ENCODE assay signal across 8 mouse cellular contexts in the genomic region with DNA sequence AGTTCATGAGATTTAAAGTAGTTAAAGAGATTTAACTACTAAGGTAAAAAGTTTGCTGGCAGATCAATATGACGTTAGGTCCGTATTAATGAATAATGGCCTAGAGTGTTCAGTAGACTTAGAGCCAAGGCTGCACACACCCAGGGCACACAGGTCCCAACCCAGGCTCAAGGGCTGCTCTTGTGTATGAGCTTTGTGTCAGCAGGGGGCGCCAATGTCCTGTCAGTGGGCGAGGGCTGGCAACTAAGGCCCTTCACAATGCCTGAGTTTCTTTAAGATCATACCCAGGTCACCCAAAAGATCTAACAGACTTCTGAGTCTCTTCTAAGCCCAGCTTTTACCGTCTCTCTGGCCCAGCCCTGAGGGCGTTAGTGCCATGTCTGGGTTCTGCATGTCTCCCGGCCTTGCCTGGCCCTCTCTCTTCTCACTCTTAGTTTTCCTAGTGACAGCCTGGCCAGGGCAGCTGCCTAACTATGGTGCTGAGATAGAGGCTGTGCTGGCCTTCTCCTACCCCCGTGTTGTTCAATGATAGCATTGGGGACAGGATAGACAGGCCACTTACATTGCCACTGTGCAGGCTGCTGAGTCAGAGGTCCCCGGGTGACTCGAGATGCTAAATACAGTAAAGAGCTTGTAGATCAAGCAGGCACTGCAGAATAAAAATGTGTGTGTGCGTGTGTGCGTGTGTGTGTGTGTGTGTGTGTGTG. TPM values are rescaled to one million over a fixed set of nuclear protein-coding genes. Genes with fewer than 3 reads are reported as not detected.
DNase-seq lines count a peak whose midpoint lies in the region; ATAC-seq and TF ChIP-seq lines count a peak whose summit lies in the region.

No protein-coding gene starts in this region.

- peak; percentile 67 for DNase-seq in MEL (ENCODE audit: low read depth, low spot score)
- peak; percentile 63 to 74 for DNase-seq in cerebellum, adult 18-20 months
- peak; percentile 66 for DNase-seq in forebrain, postnatal 0 days
- DNase-seq in heart, postnatal 4 days, result peak; percentile 94
- peak; percentile 44 to 81 for DNase-seq in layer of hippocampus, adult 2 months (ENCODE audit: low spot score in 2 of 2)
- peak; percentile 90 for DNase-seq in lung, postnatal 0 days (ENCODE audit: low spot score)
- peak; percentile 48 for DNase-seq in right cerebral cortex, adult 18-20 months
- peak; percentile 82 for DNase-seq in urinary bladder, adult 2 months (ENCODE audit: low spot score)

- no peak overlapping the region for H3K4me3 ChIP-seq in MEL (ENCODE audit: control insufficient read depth in 1 of 2, insufficient read depth in 1 of 2, low read depth in 2 of 2, low read length in 2 of 2)
- no peak overlapping the region for H3K4me3 ChIP-seq in forebrain, postnatal 0 days (ENCODE audit: low read depth, low read length)
- H3K4me3 ChIP-seq in layer of hippocampus, adult 2 months, result no peak overlapping the region
- no peak overlapping the region for H3K4me3 ChIP-seq in lung, postnatal 0 days (ENCODE audit: low read depth, low read length)

- peaks cover 3 to 11% of the 10 kb centered on the region in 2 experiments for H3K27me3 ChIP-seq in MEL (ENCODE audit: control insufficient read depth in 1 of 2, insufficient read depth in 2 of 2, low read length in 2 of 2)
- H3K27me3 ChIP-seq in forebrain, postnatal 0 days (ENCODE audit: insufficient read depth, low read length), result no peaks in the 10 kb centered on the region
- H3K27me3 ChIP-seq in lung, postnatal 0 days (replicated peaks; ENCODE audit: insufficient read depth, low read length), result no peaks in the 10 kb centered on the region

- H3K79me2 ChIP-seq in MEL (ENCODE audit: control insufficient read depth, insufficient read depth, low read length, poor library complexity), result no peaks in the 10 kb centered on the region

- H3K9ac ChIP-seq in MEL (ENCODE audit: control insufficient read depth, low read depth, low read length, poor library complexity, severe bottlenecking), result no peak overlapping the region
- H3K9ac ChIP-seq in forebrain, postnatal 0 days, result no peak overlapping the region
- no peak overlapping the region for H3K9ac ChIP-seq in lung, postnatal 0 days (replicated peaks; ENCODE audit: low read depth)

- WGBS in forebrain, postnatal 0 days, result 43% methylated on average over 12 of the region's 12 CpGs
- 45% methylated on average over 12 of the region's 12 CpGs for WGBS in lung, postnatal 0 days

- no peak for TF ChIP-seq POLR2A in MEL (IDR thresholded peaks at IDR 0.05; ENCODE audit: control insufficient read depth in 1 of 2, insufficient read depth in 1 of 2, low read depth in 1 of 2, low read length in 2 of 2, poor library complexity in 1 of 2)

- TF ChIP-seq EP300 in MEL (IDR thresholded peaks at IDR 0.05; ENCODE audit: low read depth in 1 of 2, low read length in 2 of 2), result no peak
- no peak for TF ChIP-seq EP300 in lung, postnatal 0 days (IDR thresholded peaks at IDR 0.05)

- H3K36me3 ChIP-seq in MEL (ENCODE audit: control insufficient read depth in 1 of 2, insufficient read depth in 2 of 2, low read length in 2 of 2), result no peaks in the 10 kb centered on the region
- peaks cover 21% of the 10 kb centered on the region for H3K36me3 ChIP-seq in forebrain, postnatal 0 days (ENCODE audit: insufficient read depth)
- H3K36me3 ChIP-seq in lung, postnatal 0 days (ENCODE audit: insufficient read depth, low read length), result no peaks in the 10 kb centered on the region

- TF ChIP-seq RAD21 in MEL (IDR thresholded peaks at IDR 0.05; ENCODE audit: low read depth, low read length), result peak; percentile 70

- no peaks in the 10 kb centered on the region for H3K9me3 ChIP-seq in MEL (replicated peaks; ENCODE audit: insufficient read depth, low read length)
- H3K9me3 ChIP-seq in forebrain, postnatal 0 days (ENCODE audit: low read length), result no peaks in the 10 kb centered on the region
- H3K9me3 ChIP-seq in lung, postnatal 0 days (ENCODE audit: low read length), result no peaks in the 10 kb centered on the region

- no peak overlapping the region for H3K4me2 ChIP-seq in forebrain, postnatal 0 days (ENCODE audit: low read depth)
- no peak overlapping the region for H3K4me2 ChIP-seq in lung, postnatal 0 days (replicated peaks; ENCODE audit: low read depth, low read length)

- ATAC-seq in forebrain, postnatal 0 days, result peak; percentile 60; the same call in 1 of the 2 replicates
- peak; percentile 83 for ATAC-seq in lung, postnatal 0 days

- peak; percentile 62 to 75 (median 70) for TF ChIP-seq CTCF in MEL (IDR thresholded peaks at IDR 0.05 in 2 of 3, conservative IDR thresholded peaks at IDR 0.05 in 1 of 3; ENCODE audit: control insufficient read depth in 1 of 3, insufficient read depth in 1 of 3, low read depth in 2 of 3, low read length in 3 of 3, poor library complexity in 1 of 3, severe bottlenecking in 1 of 3)
- peak; percentile 81 for TF ChIP-seq CTCF in forebrain, postnatal 0 days (IDR thresholded peaks at IDR 0.05; ENCODE audit: low read depth)
- TF ChIP-seq CTCF in layer of hippocampus, adult 2 months (conservative IDR thresholded peaks at IDR 0.05), result peak; percentile 91
- TF ChIP-seq CTCF in lung, postnatal 0 days (IDR thresholded peaks at IDR 0.05), result peak; percentile 97

- no peaks in the 10 kb centered on the region for H3K4me1 ChIP-seq in MEL (ENCODE audit: control insufficient read depth in 1 of 2, insufficient read depth in 2 of 2, low read length in 2 of 2)
- H3K4me1 ChIP-seq in forebrain, postnatal 0 days (ENCODE audit: insufficient read depth), result no peaks in the 10 kb centered on the region
- no peaks in the 10 kb centered on the region for H3K4me1 ChIP-seq in lung, postnatal 0 days (ENCODE audit: insufficient read depth, low read depth, low read length)

- no peak overlapping the region for H3K27ac ChIP-seq in MEL (ENCODE audit: control insufficient read depth, low read depth, low read length)
- H3K27ac ChIP-seq in forebrain, postnatal 0 days (ENCODE audit: low read depth, low read length), result no peak overlapping the region
- no peak overlapping the region for H3K27ac ChIP-seq in layer of hippocampus, adult 2 months
- H3K27ac ChIP-seq in lung, postnatal 0 days (ENCODE audit: low read length), result no peak overlapping the region

TF ChIP-seq in MEL, 35 proteins besides CTCF, POLR2A, EP300 and RAD21:
- no peak for TF ChIP-seq GATA1 (IDR thresholded peaks at IDR 0.05; ENCODE audit: low read depth, low read length)
- no peak for TF ChIP-seq CHD1 (IDR thresholded peaks at IDR 0.05; ENCODE audit: low read depth, low read length)
- TF ChIP-seq ZC3H11A (IDR thresholded peaks at IDR 0.05; ENCODE audit: low read depth, low read length), result peak; percentile 44
- no peak for TF ChIP-seq USF1 (IDR thresholded peaks at IDR 0.05; ENCODE audit: low read depth, low read length)
- no peak for TF ChIP-seq JUND (IDR thresholded peaks at IDR 0.05; ENCODE audit: low read depth, low read length)
- peak; percentile 66 for TF ChIP-seq SMC3 (IDR thresholded peaks at IDR 0.05; ENCODE audit: low read depth, low read length)
- TF ChIP-seq TBP (IDR thresholded peaks at IDR 0.05; ENCODE audit: low read depth, low read length), result no peak

RNA-seq across cellular contexts. Expression of gene Serpinh1, which starts 20.1 kb away (rescaled TPM):
- total RNA-seq in MEL (2012; rRNA removed), result not detected in 2 replicates
- polyA plus RNA-seq in MEL (2012; ENCODE audit: insufficient read depth in 1 of 2, insufficient read length in 2 of 2, low read depth in 1 of 2, low replicate concordance in 2 of 2, missing spikeins in 1 of 2), result not detected
- 127 and 160 TPM in 2 replicates for total RNA-seq in forebrain, postnatal 0 days (2014; rRNA removed)
- polyA plus RNA-seq in forebrain, postnatal 0 days (2015; fragmentation: Nextera tagmentation; extraction: Ambion mirVana), result 117 and 121 TPM in 2 replicates
- total RNA-seq in heart, postnatal 4 days (2021), result 100 to 1,000 TPM; 557 to 601 TPM
- total RNA-seq in layer of hippocampus, adult 2 months (2021), result 10 to 100 TPM; 20.7 to 21.1 TPM
- polyA plus RNA-seq in lung, postnatal 0 days (2015; fragmentation: Nextera tagmentation; extraction: Ambion mirVana), result 579 and 666 TPM in 2 replicates
- polyA plus RNA-seq in urinary bladder, adult 2 months (2012; rRNA removed), result 473 and 550 TPM in 2 replicates

RNA-seq across cellular contexts. Expression of gene Gdpd5, which starts 48.3 kb away (rescaled TPM):
- total RNA-seq in MEL (2012; rRNA removed), result 0.15 and 0.23 TPM in 2 replicates
- polyA plus RNA-seq in MEL (2012; ENCODE audit: insufficient read depth in 1 of 2, insufficient read length in 2 of 2, low read depth in 1 of 2, low replicate concordance in 2 of 2, missing spikeins in 1 of 2), result under 1 TPM in 1 of 2 experiments, not detected in 1; 0.26 TPM
- 36.2 and 41.2 TPM in 2 replicates for total RNA-seq in forebrain, postnatal 0 days (2014; rRNA removed)
- polyA plus RNA-seq in forebrain, postnatal 0 days (2015; fragmentation: Nextera tagmentation; extraction: Ambion mirVana), result 30.9 and 38.2 TPM in 2 replicates
- 10 to 100 TPM; 40.7 to 42.6 TPM for total RNA-seq in heart, postnatal 4 days (2021)
- total RNA-seq in layer of hippocampus, adult 2 months (2021), result 10 to 100 TPM; 20.8 to 24.3 TPM
- 18.7 and 18.8 TPM in 2 replicates for polyA plus RNA-seq in lung, postnatal 0 days (2015; fragmentation: Nextera tagmentation; extraction: Ambion mirVana)
- 15.8 and 20.9 TPM in 2 replicates for polyA plus RNA-seq in urinary bladder, adult 2 months (2012; rRNA removed)

Comparison
In these comparisons a context has a peak if more than half of its experiments do, and no peak if none do; other contexts are left out.
1. RNA of gene Serpinh1, which starts 20.1 kb away (total RNA-seq): 557 to 601 TPM in heart, postnatal 4 days, 127 to 160 TPM in forebrain, postnatal 0 days and 20.7 to 21.1 TPM in layer of hippocampus, adult 2 months; not detected in MEL; every median in the first group is over 10 times any median in the second.
2. RNA of gene Gdpd5, which starts 48.3 kb away (total RNA-seq): 40.7 to 42.6 TPM in heart, postnatal 4 days, 36.2 to 41.2 TPM in forebrain, postnatal 0 days and 20.8 to 24.3 TPM in layer of hippocampus, adult 2 months; 0.15 to 0.23 TPM in MEL; every median in the first group is over 10 times any median in the second.
3. Peak in every context shown above with its lines, with median percentiles within 50 percentile points of each other: DNase-seq and CTCF ChIP-seq.